Mouse (Mus musculus) hindbrain, postnatal 0 days (tissue): ENCODE measurements around the gene Pgr. TPM values are rescaled to one million over a fixed set of nuclear protein-coding genes. Genes with fewer than 3 reads are reported as not detected.
A peak's percentile ranks its signal among the peaks of the same experiment; 100 is the strongest.

ENCODE experiments used
- ATAC-seq: fragments of 200-750 bp; cut with Nextera tagmentation; 2 replicates; pipeline ENCODE4 v1.8.0; 2017; ENCODE audit warnings: mild to moderate bottlenecking, moderate TSS enrichment, moderate library complexity
- DNase-seq: peaks from one replicate; pipeline ENCODE4 v3.0.0-alpha.2; 2015; ENCODE audit warnings: low spot score
- H3K27ac ChIP-seq: fragments of 300-500 bp; sonication (generic); 2 replicates; pipeline ENCODE4 v1.5.1; 2014; ENCODE audit warnings: mild to moderate bottlenecking
- H3K27me3 ChIP-seq: fragments of 300-500 bp; sonication (generic); 2 replicates; pipeline ENCODE4 v1.6.1; 2014; ENCODE audit warnings: low read length, mixed read lengths; ENCODE audit not compliant: insufficient read depth
- H3K36me3 ChIP-seq: fragments of 300-500 bp; sonication (generic); 2 replicates; pipeline ENCODE4 v1.6.1; 2014; ENCODE audit warnings: low read length, mixed read lengths; ENCODE audit not compliant: insufficient read depth
- H3K4me1 ChIP-seq: fragments of 300-500 bp; sonication (generic); 2 replicates; pipeline ENCODE4 v1.6.1; 2014; ENCODE audit warnings: antibody characterized with exemption, low read length, mixed read lengths; ENCODE audit not compliant: insufficient read depth
- H3K4me2 ChIP-seq: fragments of 300-500 bp; sonication (generic); 2 replicates; pipeline ENCODE4 v1.6.1; 2014; ENCODE audit warnings: low read depth, mild to moderate bottlenecking, low read length, moderate library complexity, mixed read lengths
- H3K4me3 ChIP-seq: fragments of 300-500 bp; sonication (generic); 2 replicates; pipeline ENCODE4 v1.5.1; 2014; ENCODE audit warnings: low read length
- H3K9ac ChIP-seq: fragments of 300-500 bp; sonication (generic); replicated peaks from 2 replicates; pipeline ENCODE4 v1.6.1; 2014; ENCODE audit warnings: mild to moderate bottlenecking, low read length, moderate library complexity, mixed read lengths
- H3K9me3 ChIP-seq: fragments of 300-500 bp; sonication (generic); 2 replicates; pipeline ENCODE4 v1.6.1; 2016; ENCODE audit warnings: low read length, mixed read lengths
- CTCF ChIP-seq: IDR thresholded peaks from 2 replicates; pipeline ENCODE4 v1.5.1; 2016; ENCODE audit warnings: antibody characterized with exemption, control low read depth, low read depth
- WGBS: fragments of 180-500 bp; shearing (Covaris S2); extraction: QIAGEN DNeasy Blood & Tissue Kit; methylation state at CpG from one replicate; pipeline ENCODE4 v1.1.7; 2014; 5-methylcytosine and 5-hydroxymethylcytosine counted together
- polyA plus RNA-seq: library from polyadenylated mRNA; unstranded; fragments of >200 nt; fragmentation: Nextera tagmentation; extraction: Ambion mirVana; gene quantifications from 2 replicates; pipeline ENCODE4 v1.2.1, GENCODE M21; 2015
- total RNA-seq: library from RNA; depleted of rRNA; stranded (reverse); fragments of >200 nt; gene quantifications from 2 replicates; pipeline ENCODE4 v1.2.3, GENCODE M21; 2014; rRNA removed

Gene Pgr
- total and polyA plus RNA-seq, 2 experiments from 2014 or later = 3.7 to 4.4 TPM

- no peak within 1 kb of the TSS for H3K4me3 ChIP-seq
- ATAC-seq = no peak
- no peak for DNase-seq
- H3K27me3 ChIP-seq = no peaks in the 10 kb centered on the region
- no peaks in the 10 kb centered on the region for H3K9me3 ChIP-seq
- no peak within 1 kb of the TSS for H3K9ac ChIP-seq
- no peak within 1 kb of the TSS for H3K4me2 ChIP-seq
- H3K36me3 ChIP-seq = no peaks in the 10 kb centered on the region
- H3K27ac ChIP-seq = no peak within 1 kb of the TSS
- TF ChIP-seq CTCF = no peak
- 78% methylated on average over 2 of the region's 2 CpGs for WGBS
- no peaks in the 10 kb centered on the region for H3K4me1 ChIP-seq
Measured at GRCm38 (mm10) chr9:8971491-8971890, 71.9 kb downstream of the Pgr start, which contains the start of gene Gm16485. Gm16485 (plus strand) TSS chr9:8971791.

GRCm38 (mm10) chr9:8977775-8978174, 78.1 kb downstream of the Pgr start:
- DNase-seq (peak; percentile 2), ATAC-seq (no peak)
- Histone ChIP-seq H3K9me3 (no peaks in the 10 kb centered on the region), H3K36me3 (no peaks in the 10 kb centered on the region), H3K27me3 (no peaks in the 10 kb centered on the region), H3K4me2 (no peak overlapping the region), H3K4me1 (no peaks in the 10 kb centered on the region), H3K9ac (no peak overlapping the region), H3K27ac (no peak overlapping the region), H3K4me3 (no peak overlapping the region)
- no peak for TF ChIP-seq CTCF
- 40% methylated on average over 2 of the region's 2 CpGs for WGBS

GRCm38 (mm10) chr9:8982315-8982714, 82.7 kb downstream of the Pgr start:
- no peaks in the 10 kb centered on the region for H3K36me3 ChIP-seq
- H3K4me2 ChIP-seq = no peak overlapping the region
- H3K9me3 ChIP-seq = no peaks in the 10 kb centered on the region
- H3K27ac ChIP-seq = no peak overlapping the region
- 81% methylated on average over 3 of the region's 3 CpGs for WGBS
- ATAC-seq = no peak
- H3K9ac ChIP-seq = no peak overlapping the region
- TF ChIP-seq CTCF = no peak
- H3K4me3 ChIP-seq = no peak overlapping the region
- no peak for DNase-seq
- H3K4me1 ChIP-seq = no peaks in the 10 kb centered on the region
- no peaks in the 10 kb centered on the region for H3K27me3 ChIP-seq

GRCm38 (mm10) chr9:8996494-8996893, 96.9 kb downstream of the Pgr start:
- no peak for ATAC-seq
- Histone ChIP-seq H3K27me3 (no peaks in the 10 kb centered on the region), H3K9ac (no peak overlapping the region), H3K27ac (no peak overlapping the region), H3K4me3 (no peak overlapping the region), H3K4me2 (no peak overlapping the region), H3K36me3 (no peaks in the 10 kb centered on the region), H3K9me3 (no peaks in the 10 kb centered on the region), H3K4me1 (no peaks in the 10 kb centered on the region)
- WGBS = 80% methylated on average over 2 of the region's 2 CpGs
- no peak for DNase-seq
- TF ChIP-seq CTCF = no peak

- TF ChIP-seq CTCF = peak; percentile 34; the same call in 1 of the 2 replicates
- no peak overlapping the region for H3K4me2 ChIP-seq
- no peaks in the 10 kb centered on the region for H3K27me3 ChIP-seq
- no peak overlapping the region for H3K4me3 ChIP-seq
- H3K27ac ChIP-seq = no peak overlapping the region
- DNase-seq (peak; percentile 34), ATAC-seq (no peak)
- no peaks in the 10 kb centered on the region for H3K4me1 ChIP-seq
- H3K9ac ChIP-seq = no peak overlapping the region
- no peaks in the 10 kb centered on the region for H3K9me3 ChIP-seq
- peaks cover 3% of the 10 kb centered on the region; the same call in 1 of the 2 replicates for H3K36me3 ChIP-seq
Measured at GRCm38 (mm10) chr9:9001170-9001569, 101.5 kb downstream of the Pgr start.

GRCm38 (mm10) chr9:9015108-9015507, 115.5 kb downstream of the Pgr start:
- Histone ChIP-seq H3K4me1 (no peaks in the 10 kb centered on the region), H3K9ac (no peak overlapping the region), H3K9me3 (no peaks in the 10 kb centered on the region), H3K4me3 (no peak overlapping the region), H3K4me2 (no peak overlapping the region), H3K36me3 (0 out of 2 replicates have a peak, but pooled peaks cover 5% of the 10 kb centered on the region), H3K27me3 (no peaks in the 10 kb centered on the region), H3K27ac (no peak overlapping the region)
- WGBS = 94% methylated on average over 2 of the region's 2 CpGs
- no peak for TF ChIP-seq CTCF
- ATAC-seq (no peak), DNase-seq (no peak)

Other genes starting within 250 kb of the Pgr start
- gene Gm16485, start 72.0 kb downstream of the Pgr start, total RNA-seq = 0.63 and 1.8 TPM in 2 replicates
- 0.29 and 0.48 TPM in 2 replicates for gene Gm16485, start 72.0 kb downstream of the Pgr start, polyA plus RNA-seq